Mouse (Mus musculus) hindlimb bud, embryonic 11.5 days (tissue): ENCODE measurements around the gene Cep112.

Experiments used
- DNase-seq: peaks from one replicate; pipeline ENCODE4 v3.0.0-alpha.2; 2012; ENCODE audit warnings: low read depth, low spot score; ENCODE audit errors: extremely low spot score

The Cep112 gene

DNA sequence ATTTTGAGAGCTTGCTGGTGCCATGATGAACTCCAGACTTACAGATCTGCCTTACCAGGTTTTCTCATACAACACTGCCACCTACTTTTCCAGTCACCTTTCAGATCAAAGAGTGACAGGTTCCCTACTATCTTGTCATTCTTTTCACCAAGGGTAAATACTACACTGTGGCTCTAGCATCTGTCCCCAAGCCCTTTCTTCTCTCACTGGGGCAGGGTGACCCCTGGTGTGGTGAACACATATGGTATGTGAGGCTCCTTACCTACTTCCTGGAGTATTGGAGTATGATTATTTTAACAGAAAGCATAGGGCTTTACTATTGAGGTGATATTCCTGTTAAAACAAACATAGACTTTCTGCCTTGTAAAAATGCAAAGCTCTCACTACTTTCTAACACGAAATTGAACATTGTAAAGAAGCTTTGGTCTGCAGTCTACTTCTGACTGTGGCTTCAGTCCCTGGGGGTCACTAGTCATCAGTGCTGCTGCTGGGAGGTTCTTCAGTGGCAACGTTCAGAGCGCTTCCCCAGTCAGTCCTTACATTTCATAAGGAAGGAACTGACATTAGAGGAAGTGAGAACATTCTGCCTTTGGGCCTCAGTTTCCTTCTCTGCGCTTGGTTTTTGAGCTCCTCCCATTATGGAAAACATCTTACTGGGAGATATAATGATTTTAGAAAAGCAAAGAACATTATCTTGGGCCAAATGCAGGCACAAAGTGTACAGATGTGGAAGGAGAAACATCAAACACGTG, 168.4 kb downstream of the Cep112 start:
- DNase-seq, result no peak

DNA sequence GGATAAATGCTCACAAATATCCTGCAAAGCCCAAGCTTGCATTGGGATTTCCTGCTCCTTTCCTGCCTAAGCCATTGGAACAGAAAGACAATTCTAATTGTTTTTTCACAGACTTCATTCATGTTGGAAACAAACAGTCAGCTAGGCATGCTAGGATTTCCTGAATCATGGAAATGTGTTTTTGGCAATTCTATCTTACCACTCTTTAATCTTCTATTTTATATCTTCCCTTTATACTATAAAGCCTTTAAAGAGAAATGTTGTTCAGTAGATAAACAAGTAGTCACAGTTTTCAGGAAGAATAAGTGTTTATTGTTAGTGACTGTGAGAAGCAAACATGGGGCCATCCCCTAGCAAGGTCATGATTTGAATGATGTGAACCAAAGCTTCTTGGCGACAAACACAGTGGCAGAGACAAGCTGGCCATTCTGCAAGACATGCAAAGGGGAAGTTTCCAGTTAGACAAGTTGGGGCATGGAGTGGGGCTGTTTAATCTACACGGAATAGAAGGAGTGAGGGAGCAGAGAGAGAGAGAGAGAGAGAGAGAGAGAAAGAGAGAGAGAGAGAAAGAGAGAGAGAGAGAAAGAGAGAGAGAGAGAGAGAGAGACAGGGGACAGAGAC, 169.1 kb downstream of the Cep112 start:
- DNase-seq, result no peak

DNA sequence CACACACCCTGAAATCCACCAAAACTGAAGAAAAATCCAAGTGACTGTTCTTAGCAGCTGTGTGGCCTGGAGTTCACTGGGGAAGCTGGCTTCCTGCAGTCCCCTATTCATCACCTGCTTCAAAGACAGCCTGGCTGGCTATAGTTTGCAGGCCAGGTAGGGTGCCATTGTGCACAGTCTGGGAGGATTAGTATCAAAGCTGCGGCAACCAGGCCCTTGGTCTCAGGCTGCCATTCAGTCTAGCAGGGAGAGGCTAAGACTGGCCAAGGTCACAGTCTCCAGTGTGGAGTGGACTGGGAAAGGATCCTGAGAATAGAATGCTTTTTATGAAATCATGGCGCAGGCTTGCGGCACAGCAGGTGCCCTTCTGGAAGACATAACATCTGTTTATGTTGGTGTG, 180.3 kb downstream of the Cep112 start:
- no peak for DNase-seq

DNA sequence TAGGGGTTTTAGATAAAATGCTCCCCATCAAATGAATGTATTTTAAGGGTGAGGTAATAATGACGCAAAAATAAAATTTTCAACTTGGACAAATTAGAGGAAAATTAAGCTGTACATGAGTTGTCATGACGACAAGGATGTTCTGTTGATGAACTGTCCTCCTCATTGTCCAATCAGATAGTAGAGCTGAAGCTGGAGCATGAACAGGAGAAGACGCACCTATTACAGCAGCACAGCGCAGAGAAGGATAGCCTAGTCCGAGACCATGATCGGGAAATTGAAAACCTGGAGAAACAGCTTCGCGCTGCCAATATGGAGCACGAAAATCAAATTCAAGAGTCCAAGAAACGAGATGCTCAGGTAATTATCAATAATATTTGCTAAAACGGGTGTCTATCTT, 181.0 kb downstream of the Cep112 start:
- DNase-seq, result no peak

DNA sequence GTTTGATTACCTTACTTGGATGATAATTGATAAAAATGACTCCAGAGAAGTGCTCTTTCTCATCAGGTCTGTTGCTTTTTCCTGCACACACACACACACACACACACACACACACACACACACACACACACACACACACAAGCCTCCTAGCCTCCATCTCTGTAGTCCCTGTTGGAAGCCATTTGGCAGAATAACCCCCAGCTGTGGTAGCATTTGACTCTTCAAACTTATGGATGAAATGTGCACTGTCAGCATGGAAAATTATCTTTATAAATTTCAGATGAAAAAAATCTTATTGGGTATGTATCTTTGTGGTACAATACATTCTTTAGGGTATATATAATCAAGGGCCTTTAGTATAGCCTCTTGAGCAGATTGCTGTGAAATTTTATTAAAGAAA, 181.8 kb downstream of the Cep112 start:
- DNase-seq, result no peak

DNA sequence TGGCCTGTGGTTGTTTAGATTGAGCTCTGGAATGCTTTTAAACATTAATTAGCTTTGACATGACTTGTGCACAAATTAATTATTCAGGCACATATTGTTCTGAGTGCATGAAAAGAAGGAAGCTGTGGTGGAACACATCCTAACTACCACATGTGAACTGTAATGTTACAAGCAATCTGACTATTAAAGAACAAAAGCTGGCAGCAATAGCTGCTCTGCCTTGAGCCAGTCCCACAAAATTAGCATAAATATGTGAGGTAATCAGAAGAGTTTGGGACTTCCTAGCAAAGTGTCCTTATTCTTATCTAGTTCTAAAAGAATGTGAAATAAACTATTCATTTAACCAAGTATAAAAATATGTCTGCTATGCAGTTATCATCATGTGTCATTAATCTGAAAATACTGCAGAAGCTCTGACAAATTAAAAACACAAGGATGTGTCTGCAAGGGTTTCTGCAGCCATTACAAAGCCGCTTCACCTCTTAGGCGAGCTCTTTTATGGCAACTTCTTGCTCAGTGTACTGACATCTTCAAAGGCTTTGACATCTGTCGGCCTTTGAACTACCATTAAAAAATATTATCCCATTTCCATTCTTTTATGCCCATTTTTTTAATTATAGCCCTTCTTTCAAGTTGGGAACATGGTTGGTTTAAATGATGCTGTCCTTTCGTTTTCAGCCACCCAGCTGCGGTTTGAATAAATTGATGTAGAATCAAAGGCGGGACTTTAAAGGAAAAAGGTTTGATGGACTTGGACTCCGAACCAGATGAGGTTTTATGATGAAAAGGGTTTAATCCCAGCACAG, 195.8 kb downstream of the Cep112 start:
- DNase-seq, result peak; percentile 31

DNA sequence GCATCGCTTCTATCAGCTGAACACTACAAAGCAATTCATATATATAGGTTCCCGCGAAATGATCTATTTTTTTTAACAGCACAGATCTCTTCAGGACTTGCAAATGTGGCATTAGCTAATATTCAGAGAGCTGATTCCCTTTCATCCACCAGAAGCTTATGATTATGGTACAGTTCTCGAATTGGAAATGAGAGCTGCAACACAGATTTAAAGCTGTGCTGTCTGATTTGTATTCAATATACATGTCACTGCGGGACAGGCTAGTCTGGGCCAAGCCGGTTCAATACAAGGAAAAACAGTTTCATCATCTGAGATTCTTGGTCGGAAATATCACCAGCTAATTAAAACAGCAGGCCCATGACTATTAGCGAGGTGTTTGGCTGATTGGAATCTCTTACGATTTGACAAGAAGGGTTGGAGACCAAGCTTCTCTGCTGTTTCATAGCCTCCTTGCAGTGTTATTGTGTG, 196.5 kb downstream of the Cep112 start:
- DNase-seq, result no peak

DNA sequence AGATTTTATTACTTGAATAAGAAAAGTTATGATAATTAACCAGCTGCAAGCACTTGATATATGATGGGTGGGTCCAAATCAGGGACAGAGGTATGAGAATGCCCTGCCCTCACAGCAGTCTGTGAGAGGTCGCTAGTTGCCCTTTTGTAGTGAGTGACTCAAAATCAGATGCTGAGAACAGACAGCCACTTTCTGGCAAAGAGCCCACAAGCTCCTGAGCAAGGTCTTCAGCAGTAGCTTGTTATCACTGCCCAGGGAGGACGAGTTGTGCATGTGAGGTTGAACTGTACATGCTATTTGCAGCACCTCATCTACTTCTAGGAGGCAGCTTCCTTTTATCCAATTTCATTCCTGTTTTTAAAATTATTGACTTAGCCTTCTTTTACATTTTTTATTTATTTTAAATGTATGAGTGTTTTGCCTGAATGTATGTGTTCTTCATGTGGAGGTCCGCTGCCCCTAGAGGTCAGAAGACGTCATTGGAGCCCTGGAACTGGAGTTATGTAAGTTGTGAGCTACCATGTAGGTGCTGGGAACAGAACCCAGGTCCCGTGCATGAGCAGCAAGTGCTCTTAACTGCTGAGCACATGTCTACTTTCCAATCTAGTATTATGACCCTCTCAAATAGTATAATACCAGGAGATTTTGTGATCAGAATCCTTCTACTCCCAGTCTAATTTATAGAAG, 200.7 kb downstream of the Cep112 start:
- DNase-seq, result no peak

DNA sequence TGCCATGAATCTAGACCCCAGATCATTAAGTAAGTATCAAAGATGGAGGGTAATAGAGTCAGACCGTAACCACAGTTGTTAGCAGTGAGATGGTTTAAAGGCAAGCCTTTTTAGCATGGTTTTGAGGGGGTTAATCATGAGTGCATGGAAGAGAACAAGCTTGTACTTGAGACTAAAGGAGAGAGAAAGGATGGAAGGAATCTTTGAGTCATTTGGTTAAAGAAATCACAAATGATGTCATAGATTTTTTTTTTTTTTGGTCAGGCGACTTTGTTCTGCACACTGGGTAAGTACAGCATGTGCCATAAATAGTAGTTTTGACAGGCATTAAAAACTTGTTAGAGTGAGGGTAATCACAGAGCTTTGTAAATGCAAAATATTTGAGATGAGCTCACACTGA, 212.8 kb downstream of the Cep112 start:
- DNase-seq, result no peak

DNA sequence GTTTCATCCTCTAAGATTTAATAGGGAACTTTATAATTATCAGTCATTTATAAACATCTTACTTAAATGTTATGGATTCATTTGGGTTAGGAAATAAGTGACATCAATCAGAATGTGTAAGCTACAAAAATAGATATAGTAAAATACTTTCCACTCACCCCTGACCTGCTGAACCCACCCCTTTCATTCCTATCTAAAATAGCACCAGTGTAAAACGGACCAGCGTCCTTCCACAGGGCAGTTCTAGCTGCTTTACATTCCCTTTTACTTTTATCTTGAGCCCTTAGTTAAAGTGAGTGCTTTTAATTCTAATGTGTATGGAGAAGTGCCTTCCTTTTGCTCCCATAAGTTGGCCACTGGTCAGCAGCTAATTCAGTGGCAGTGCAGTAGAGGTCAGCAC, 230.6 kb downstream of the Cep112 start:
- DNase-seq, result no peak

DNA sequence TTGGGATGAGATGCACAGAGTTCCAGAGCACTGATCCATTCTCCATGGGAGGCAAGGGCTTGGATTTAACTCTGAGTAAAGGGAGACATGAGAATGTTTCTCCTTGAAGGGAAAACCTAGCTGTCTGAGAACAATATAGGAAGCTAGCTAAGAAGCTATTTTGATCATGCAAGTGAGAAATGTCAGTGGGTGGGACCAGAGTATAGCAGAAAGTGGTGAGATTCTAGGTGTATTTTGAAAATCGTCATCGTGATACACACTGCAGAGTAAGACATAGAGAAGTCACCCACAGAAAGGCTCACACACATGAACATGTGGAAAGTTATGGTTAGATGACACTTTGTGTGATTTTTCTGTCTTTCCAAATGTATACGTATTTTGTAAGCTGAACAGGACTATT, 257.0 kb downstream of the Cep112 start:
- DNase-seq, result no peak

DNA sequence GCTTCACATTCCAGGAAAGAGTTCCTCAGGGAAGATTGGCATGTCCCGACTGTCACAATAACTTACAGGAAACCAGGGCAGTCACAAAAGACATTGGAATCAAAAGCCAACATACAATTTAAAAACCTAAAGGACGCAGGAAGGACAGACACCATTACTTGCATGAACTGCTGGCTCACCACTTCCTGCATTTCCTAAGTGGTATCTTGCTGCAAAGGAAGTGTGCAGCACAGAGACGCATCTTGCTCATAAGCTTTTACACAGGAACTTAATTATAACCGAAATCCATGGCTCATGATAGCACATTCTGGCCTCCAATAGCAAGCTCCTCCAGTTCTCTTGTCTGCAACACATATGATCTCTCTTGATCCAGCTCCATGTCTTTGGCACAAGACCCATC, 271.6 kb downstream of the Cep112 start:
- no peak for DNase-seq

DNA sequence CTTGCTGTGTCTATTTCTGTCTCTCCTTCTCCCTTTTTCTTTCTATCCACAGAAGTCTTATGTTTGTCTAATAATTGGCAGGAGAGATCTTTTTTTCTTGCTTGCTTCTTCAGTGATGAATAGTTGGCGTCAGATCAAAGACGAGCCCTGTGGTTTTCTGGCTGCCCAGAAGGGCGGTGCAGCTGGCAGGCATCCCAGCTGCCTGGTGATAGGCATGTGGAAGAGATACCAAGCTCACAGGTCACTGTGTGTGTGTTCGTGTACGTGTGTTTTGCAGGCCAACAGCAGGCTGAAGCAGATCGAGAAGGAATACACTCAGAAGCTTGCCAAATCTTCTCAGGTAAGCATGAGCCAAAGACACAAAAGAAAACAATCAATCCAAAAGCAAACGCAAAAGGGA, 327.3 kb downstream of the Cep112 start:
- no peak for DNase-seq

DNA sequence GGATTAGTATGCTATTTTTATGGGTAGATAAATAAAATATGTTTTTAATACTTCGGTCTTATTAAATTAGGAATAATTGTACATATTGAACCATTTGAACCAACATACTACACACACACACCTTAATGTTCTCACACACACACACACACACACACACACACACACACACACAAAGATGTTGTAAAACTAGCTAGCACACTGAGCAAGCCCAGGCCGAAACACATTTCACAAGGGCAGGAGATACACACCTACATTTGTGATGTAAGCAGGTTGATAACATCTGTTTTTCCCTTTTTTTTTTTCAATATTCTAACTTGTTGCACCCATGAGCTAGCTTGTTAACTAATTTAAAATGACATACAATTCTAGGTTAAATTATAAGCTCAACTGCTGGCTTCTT, 327.8 kb downstream of the Cep112 start:
- DNase-seq, result no peak

DNA sequence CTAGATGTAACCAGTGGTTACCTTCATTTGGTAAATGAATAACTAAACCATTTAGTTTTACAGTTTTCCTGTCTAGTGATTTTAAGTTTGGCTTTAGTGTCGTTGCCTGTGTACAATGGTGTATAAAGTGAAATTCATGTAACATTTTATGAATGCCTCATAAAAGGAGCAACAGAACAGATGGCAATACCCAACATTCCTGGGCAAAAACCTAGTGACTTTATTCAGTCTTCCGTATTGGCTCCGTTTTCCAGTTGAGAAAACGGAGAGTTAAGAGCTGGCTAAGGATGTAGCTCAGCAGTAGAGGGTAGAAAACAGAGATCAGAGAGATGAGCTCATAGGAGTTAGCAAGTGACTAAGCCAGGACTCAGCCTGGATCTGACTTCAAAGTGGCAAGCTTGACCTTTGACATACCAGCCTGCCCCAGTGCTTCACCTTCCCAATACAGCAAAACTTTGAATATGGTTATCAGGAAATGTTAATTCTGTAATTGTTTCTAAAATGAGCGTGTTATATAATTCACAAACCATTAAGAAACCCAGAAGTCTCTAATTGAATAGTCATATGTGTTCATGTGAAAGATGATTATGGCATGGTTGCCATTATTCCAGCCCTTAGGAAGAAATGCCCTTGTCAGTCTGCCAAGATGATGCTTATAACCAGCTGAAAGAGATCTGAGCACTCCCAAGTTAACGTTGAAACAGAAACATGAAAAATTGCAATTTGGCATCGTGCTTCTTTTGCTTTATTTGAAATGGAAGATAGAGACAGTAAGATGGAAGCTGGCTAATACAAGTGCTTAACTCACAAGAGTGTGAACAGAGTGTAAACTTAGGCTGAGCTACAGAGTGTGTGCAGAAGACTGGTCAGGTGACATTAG, 328.6 kb downstream of the Cep112 start:
- no peak for DNase-seq

DNA sequence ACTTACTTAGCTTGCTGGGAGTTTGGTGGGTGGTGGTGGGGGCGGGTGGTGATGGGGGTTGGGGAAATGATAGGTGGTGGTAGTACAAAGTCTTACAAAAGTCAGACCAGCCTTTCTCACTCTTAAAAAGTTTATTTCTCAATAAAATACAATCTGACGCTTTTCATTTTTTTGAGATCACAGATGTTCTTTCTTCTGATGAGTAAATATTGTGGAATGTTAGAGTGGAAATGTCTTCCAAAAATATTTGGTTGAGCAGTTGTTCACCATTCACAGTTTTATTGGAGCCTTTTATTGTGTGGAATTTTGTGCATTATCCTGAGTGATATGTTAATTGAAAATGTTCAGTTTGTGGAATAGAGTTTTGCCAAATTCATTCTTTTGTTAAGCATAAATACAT, 332.2 kb downstream of the Cep112 start:
- DNase-seq, result no peak

DNA sequence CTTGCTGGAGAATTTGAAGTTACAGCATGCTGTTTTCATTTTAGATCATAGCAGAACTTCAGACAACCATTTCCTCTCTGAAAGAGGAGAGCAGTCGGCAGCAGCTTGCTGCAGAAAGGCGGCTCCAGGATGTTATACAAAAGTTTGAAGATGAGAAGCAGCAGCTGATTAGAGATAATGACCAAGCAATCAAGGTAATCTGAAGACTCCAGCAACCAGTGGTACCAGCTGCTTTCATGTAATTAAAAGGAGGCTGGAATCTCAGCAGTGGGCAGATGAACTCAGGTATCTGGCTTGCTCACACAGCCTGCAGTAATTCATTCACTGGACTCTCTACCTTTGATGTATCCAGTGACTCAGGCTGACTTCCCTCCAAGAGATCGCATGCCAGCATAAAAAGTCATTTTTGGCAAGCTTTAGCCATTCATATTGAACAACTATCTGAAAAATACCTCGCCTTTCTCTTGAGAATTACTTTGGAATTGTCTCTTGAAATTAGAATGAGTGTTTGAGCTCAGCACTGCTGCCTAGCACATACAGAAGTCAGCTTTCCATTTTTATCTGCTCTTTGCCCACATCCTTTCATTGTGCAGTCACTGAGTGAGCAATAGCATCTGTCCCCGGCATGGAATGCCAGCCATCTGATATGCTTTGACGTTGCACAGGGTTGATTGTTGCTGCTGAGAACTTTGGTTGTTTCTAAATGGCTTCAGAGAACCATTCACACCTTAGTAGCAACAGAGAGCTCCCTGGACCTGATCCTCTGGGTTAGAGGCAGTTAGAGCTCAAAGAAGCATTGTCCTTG, 332.8 kb downstream of the Cep112 start:
- DNase-seq, result no peak

DNA sequence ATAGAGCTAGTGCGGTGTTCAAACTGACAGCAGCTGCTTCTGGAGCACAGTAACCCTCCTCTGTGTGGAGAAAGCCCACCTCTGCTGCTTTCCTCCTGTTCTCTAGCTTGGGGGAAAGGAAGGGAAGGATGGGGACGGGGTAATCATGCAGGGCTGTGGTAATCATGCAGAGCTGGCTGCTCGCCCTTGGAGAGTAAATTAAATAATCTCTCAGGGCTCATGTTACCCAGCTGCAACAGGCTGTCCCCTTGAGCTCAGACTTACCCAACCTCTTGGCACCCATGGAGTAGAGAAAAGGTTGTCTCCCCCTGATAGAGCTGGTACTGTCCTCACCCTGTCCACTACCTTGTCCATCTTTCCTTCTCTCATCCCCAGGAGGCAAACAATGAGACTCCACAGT, 345.1 kb downstream of the Cep112 start:
- DNase-seq, result no peak

DNA sequence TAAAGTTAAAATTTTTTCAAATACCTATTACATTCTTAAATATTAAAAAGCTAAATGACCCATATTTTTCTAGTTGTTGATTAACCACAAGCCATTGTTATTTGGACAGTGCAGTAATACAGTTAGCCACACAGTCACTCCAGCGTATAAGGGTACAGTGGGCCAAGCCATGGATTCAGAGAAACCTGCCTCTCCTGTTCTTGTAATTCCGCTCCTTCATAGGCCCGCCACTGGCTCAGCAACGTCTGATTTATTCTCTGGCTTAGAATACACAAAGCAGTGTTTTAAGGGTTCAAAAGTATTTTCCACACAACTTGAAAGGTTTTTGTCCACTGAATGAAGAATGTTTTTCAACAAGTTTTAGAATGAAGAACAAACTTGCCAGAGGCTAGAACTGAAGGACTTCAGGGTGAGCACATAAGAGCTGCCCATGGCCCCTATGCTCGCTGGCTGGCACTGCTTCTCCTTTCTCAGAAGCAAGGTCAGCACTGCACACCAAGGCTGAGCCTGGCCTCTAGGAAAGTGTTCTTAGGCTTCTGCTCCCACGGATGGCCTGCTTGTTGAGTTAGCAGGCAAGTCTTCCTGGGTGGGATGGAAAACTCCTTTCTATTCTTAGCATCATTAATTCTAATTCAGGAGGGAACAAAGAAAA, 349.2 kb downstream of the Cep112 start:
- no peak for DNase-seq
